Mouse (Mus musculus): ENCODE measurements at regions not wholly inside any gene's neighbourhood (a gene's known extent, or its start where the extent isn't known, plus 50 kb on each side); places are given as distances from the start of the nearest gene placed in this dataset.

GRCm38 (mm10) chr1:193682917-193683316 lies 312.8 kb upstream of the Camk1g start:
- DNase-seq (ENCODE audit: low spot score in 2 of 2): no peak
- intact Hi-C loops (cut with DNase I): no loop called here

GRCm38 (mm10) chr1:193678448-193678847 lies 308.4 kb upstream of the Camk1g start:
- intact Hi-C loops (cut with DNase I): no loop called here
- DNase-seq (ENCODE audit: low spot score in 2 of 2): no peak

- intact Hi-C loops (cut with DNase I): no loop called here
- peak; percentile 43 to 55 for DNase-seq (ENCODE audit: low spot score in 2 of 2)
Observed at GRCm38 (mm10) chr1:193673236-193673830, 303.2 kb upstream of the Camk1g start.

GRCm38 (mm10) chr1:193672681-193673080 lies 302.6 kb upstream of the Camk1g start:
- intact Hi-C loops (cut with DNase I): no loop called here
- no peak for DNase-seq (ENCODE audit: low spot score in 2 of 2)

- intact Hi-C loops (cut with DNase I): loop anchor here (2.0 kb wide), 1 partner anchor 85 kb away; no protein-coding TSS in a partner anchor
- no peak for DNase-seq (ENCODE audit: low spot score in 2 of 2)
Observed at GRCm38 (mm10) chr1:193671816-193672254, 301.7 kb upstream of the Camk1g start.

- DNase-seq (ENCODE audit: low spot score in 2 of 2): peak in 1 of 2 experiments; percentile 17
- intact Hi-C loops (cut with DNase I): loop anchor here (2.0 kb wide), 1 partner anchor 84 kb away; no protein-coding TSS in a partner anchor
Observed at GRCm38 (mm10) chr1:193671046-193671445, 300.9 kb upstream of the Camk1g start.

- DNase-seq (ENCODE audit: low spot score in 2 of 2): no peak
- intact Hi-C loops (cut with DNase I): loop anchor here (2.0 kb wide), 1 partner anchor 83 kb away; no protein-coding TSS in a partner anchor
Observed at GRCm38 (mm10) chr1:193670008-193670407, 299.9 kb upstream of the Camk1g start.

GRCm38 (mm10) chr1:193668841-193669240 lies 298.7 kb upstream of the Camk1g start:
- DNase-seq (ENCODE audit: low spot score in 2 of 2): no peak
- intact Hi-C loops (cut with DNase I): no loop called here

- intact Hi-C loops (cut with DNase I): no loop called here
- no peak for DNase-seq (ENCODE audit: low spot score in 2 of 2)
Observed at GRCm38 (mm10) chr1:193665854-193666253, 295.8 kb upstream of the Camk1g start.

- intact Hi-C loops (cut with DNase I): no loop called here
- no peak for DNase-seq (ENCODE audit: low spot score in 2 of 2)
Observed at GRCm38 (mm10) chr1:193664569-193664968, 294.5 kb upstream of the Camk1g start.

- no peak for DNase-seq (ENCODE audit: low spot score in 2 of 2)
- intact Hi-C loops (cut with DNase I): no loop called here
Observed at GRCm38 (mm10) chr1:193663587-193663986, 293.5 kb upstream of the Camk1g start.

GRCm38 (mm10) chr1:193662166-193662890 lies 292.2 kb upstream of the Camk1g start:
- intact Hi-C loops (cut with DNase I): no loop called here
- DNase-seq (ENCODE audit: low spot score in 2 of 2): no peak

GRCm38 (mm10) chr1:193661377-193661776 lies 291.3 kb upstream of the Camk1g start:
- DNase-seq (ENCODE audit: low spot score in 2 of 2): no peak
- intact Hi-C loops (cut with DNase I): no loop called here

GRCm38 (mm10) chr1:193655076-193655677 lies 285.1 kb upstream of the Camk1g start:
- intact Hi-C loops (cut with DNase I): no loop called here
- no peak for DNase-seq (ENCODE audit: low spot score in 2 of 2)

- DNase-seq (ENCODE audit: low spot score in 2 of 2): no peak
- intact Hi-C loops (cut with DNase I): no loop called here
Observed at GRCm38 (mm10) chr1:193650275-193650674, 280.2 kb upstream of the Camk1g start.

GRCm38 (mm10) chr1:193649400-193649799 lies 279.3 kb upstream of the Camk1g start:
- intact Hi-C loops (cut with DNase I): no loop called here

GRCm38 (mm10) chr1:193647371-193648270 lies 277.5 kb upstream of the Camk1g start:
- DNase-seq (ENCODE audit: low spot score in 2 of 2): no peak
- intact Hi-C loops (cut with DNase I): no loop called here

More at GRCm38 (mm10) chr1:193649400-193649799, 279.3 kb upstream of the Camk1g start:
- DNase-seq (ENCODE audit: low spot score in 2 of 2): no peak

GRCm38 (mm10) chr1:193644506-193644905 lies 274.4 kb upstream of the Camk1g start:
- DNase-seq (ENCODE audit: low spot score in 2 of 2): no peak
- intact Hi-C loops (cut with DNase I): no loop called here

GRCm38 (mm10) chr1:193636451-193636850 lies 266.4 kb upstream of the Camk1g start:
- intact Hi-C loops (cut with DNase I): no loop called here
- peak in 1 of 2 experiments; percentile 6 for DNase-seq (ENCODE audit: low spot score in 2 of 2)

All from left cerebral cortex, postnatal 14 days (tissue).